Mouse (Mus musculus) limb, embryonic 15.5 days (tissue): ENCODE data around the gene Gm11232. TPM values are rescaled to one million over a fixed set of nuclear protein-coding genes. Genes with fewer than 3 reads are reported as not detected.

Source experiments
- ATAC-seq: fragments of 200-750 bp; cut with Nextera tagmentation; 2 replicates; pipeline ENCODE4 v1.8.0; 2017; ENCODE audit warnings: low read depth, moderate TSS enrichment; ENCODE audit not compliant: insufficient number of reproducible peaks, low FRiP score, low TSS enrichment
- H3K27ac ChIP-seq: fragments of 300-500 bp; sonication (generic); 2 replicates; pipeline ENCODE4 v1.5.1; 2015; ENCODE audit warnings: moderate library complexity, mild to moderate bottlenecking, inconsistent platforms
- H3K27me3 ChIP-seq: fragments of 300-500 bp; sonication (generic); 2 replicates; pipeline ENCODE4 v1.6.1; 2015; ENCODE audit warnings: inconsistent platforms
- H3K36me3 ChIP-seq: fragments of 300-500 bp; sonication (generic); 2 replicates; pipeline ENCODE4 v1.6.1; 2015; ENCODE audit warnings: inconsistent platforms
- H3K4me1 ChIP-seq: fragments of 300-500 bp; sonication (generic); 2 replicates; pipeline ENCODE4 v1.6.1; 2015; ENCODE audit warnings: inconsistent platforms
- H3K4me2 ChIP-seq: fragments of 300-500 bp; sonication (generic); 2 replicates; pipeline ENCODE4 v1.6.1; 2015; ENCODE audit warnings: mild to moderate bottlenecking, inconsistent platforms
- H3K4me3 ChIP-seq: fragments of 300-500 bp; sonication (generic); 2 replicates; pipeline ENCODE4 v1.5.1; 2015; ENCODE audit warnings: mild to moderate bottlenecking, inconsistent platforms
- H3K9ac ChIP-seq: fragments of 300-500 bp; sonication (generic); 2 replicates; pipeline ENCODE4 v1.6.1; 2015; ENCODE audit warnings: inconsistent platforms
- H3K9me3 ChIP-seq: fragments of 300-500 bp; sonication (generic); 2 replicates; pipeline ENCODE4 v1.6.1; 2016; ENCODE audit warnings: inconsistent platforms
- WGBS: fragments of 180-500 bp; shearing (Covaris S2); methylation state at CpG from one replicate; pipeline ENCODE4 v1.1.7; 2015; 5-methylcytosine and 5-hydroxymethylcytosine counted together
- polyA plus RNA-seq: library from polyadenylated mRNA; unstranded; fragments of >200 nt; fragmentation: Nextera tagmentation; extraction: Ambion mirVana; gene quantifications from 2 replicates; pipeline ENCODE4 v1.2.1, GENCODE M21; 2015

Gm11232 gene
- polyA plus RNA-seq: not detected in 2 replicates

- no peak within 1 kb of the TSS for H3K27ac ChIP-seq
- WGBS: 73% methylated on average over 2 of the region's 2 CpGs
- no peaks in the 10 kb centered on the region for H3K27me3 ChIP-seq
- H3K4me3 ChIP-seq: no peak within 1 kb of the TSS
- no peaks in the 10 kb centered on the region for H3K36me3 ChIP-seq
- no peaks in the 10 kb centered on the region for H3K9me3 ChIP-seq
- H3K4me2 ChIP-seq: no peak within 1 kb of the TSS
- no peak for ATAC-seq
- H3K4me1 ChIP-seq: no peaks in the 10 kb centered on the region
- H3K9ac ChIP-seq: no peak within 1 kb of the TSS
Observed at GRCm38 (mm10) chr4:71757865-71758264, at the start of gene Gm11232. Gene Gm11232 (minus strand): TSS chr4:71757965.

- no peaks in the 10 kb centered on the region for H3K4me1 ChIP-seq
- H3K4me3 ChIP-seq: no peak overlapping the region
- H3K36me3 ChIP-seq: no peaks in the 10 kb centered on the region
- H3K9me3 ChIP-seq: no peaks in the 10 kb centered on the region
- no peaks in the 10 kb centered on the region for H3K27me3 ChIP-seq
- no peak for ATAC-seq
- no peak overlapping the region for H3K4me2 ChIP-seq
- H3K9ac ChIP-seq: no peak overlapping the region
- H3K27ac ChIP-seq: no peak overlapping the region
- 46% methylated on average over 2 of the region's 2 CpGs for WGBS
Observed at GRCm38 (mm10) chr4:71805977-71806534, 48.3 kb upstream of the Gm11232 start.

- no peaks in the 10 kb centered on the region for H3K4me1 ChIP-seq
- no peaks in the 10 kb centered on the region for H3K36me3 ChIP-seq
- H3K4me3 ChIP-seq: no peak overlapping the region
- H3K9me3 ChIP-seq: no peaks in the 10 kb centered on the region
- ATAC-seq: no peak
- WGBS: 72% methylated on average over 1 of the region's 1 CpGs
- no peak overlapping the region for H3K27ac ChIP-seq
- no peak overlapping the region for H3K4me2 ChIP-seq
- no peak overlapping the region for H3K9ac ChIP-seq
- H3K27me3 ChIP-seq: no peaks in the 10 kb centered on the region
Observed at GRCm38 (mm10) chr4:71765529-71765928, 7.8 kb upstream of the Gm11232 start.

GRCm38 (mm10) chr4:71765071-71765470 is 7.3 kb upstream of the Gm11232 start:
- no peaks in the 10 kb centered on the region for H3K36me3 ChIP-seq
- no peak overlapping the region for H3K4me3 ChIP-seq
- no peaks in the 10 kb centered on the region for H3K27me3 ChIP-seq
- H3K9me3 ChIP-seq: no peaks in the 10 kb centered on the region
- H3K9ac ChIP-seq: no peak overlapping the region
- no peak for ATAC-seq
- no peak overlapping the region for H3K27ac ChIP-seq
- WGBS: 49% methylated on average over 3 of the region's 3 CpGs
- H3K4me1 ChIP-seq: no peaks in the 10 kb centered on the region
- H3K4me2 ChIP-seq: no peak overlapping the region

- Histone ChIP-seq H3K4me1 (no peaks in the 10 kb centered on the region), H3K36me3 (no peaks in the 10 kb centered on the region), H3K4me2 (no peak overlapping the region), H3K27ac (no peak overlapping the region), H3K27me3 (no peaks in the 10 kb centered on the region), H3K9me3 (no peaks in the 10 kb centered on the region), H3K9ac (no peak overlapping the region), H3K4me3 (no peak overlapping the region)
- no peak for ATAC-seq
- WGBS: 79% methylated on average over 11 of the region's 11 CpGs
Observed at GRCm38 (mm10) chr4:71756441-71757221, 1.1 kb downstream of the Gm11232 start.

GRCm38 (mm10) chr4:71745741-71746140 is 12.0 kb downstream of the Gm11232 start:
- Histone ChIP-seq H3K27me3 (no peaks in the 10 kb centered on the region), H3K36me3 (no peaks in the 10 kb centered on the region), H3K9me3 (no peaks in the 10 kb centered on the region), H3K9ac (no peak overlapping the region), H3K4me3 (no peak overlapping the region), H3K4me2 (no peak overlapping the region), H3K4me1 (no peaks in the 10 kb centered on the region), H3K27ac (no peak overlapping the region)
- WGBS: 37% methylated on average over 1 of the region's 1 CpGs
- ATAC-seq: no peak

- H3K9me3 ChIP-seq: no peaks in the 10 kb centered on the region
- no peak overlapping the region for H3K9ac ChIP-seq
- no peaks in the 10 kb centered on the region for H3K27me3 ChIP-seq
- H3K27ac ChIP-seq: no peak overlapping the region
- no peak for ATAC-seq
- H3K4me1 ChIP-seq: no peaks in the 10 kb centered on the region
- no peak overlapping the region for H3K4me2 ChIP-seq
- no peaks in the 10 kb centered on the region for H3K36me3 ChIP-seq
- H3K4me3 ChIP-seq: no peak overlapping the region
Observed at GRCm38 (mm10) chr4:71736529-71736928, 21.2 kb downstream of the Gm11232 start.

- Histone ChIP-seq H3K4me3 (no peak overlapping the region), H3K36me3 (no peaks in the 10 kb centered on the region), H3K4me2 (no peak overlapping the region), H3K9ac (no peak overlapping the region), H3K4me1 (no peaks in the 10 kb centered on the region), H3K27ac (no peak overlapping the region), H3K27me3 (no peaks in the 10 kb centered on the region), H3K9me3 (no peaks in the 10 kb centered on the region)
- 78% methylated on average over 3 of the region's 3 CpGs for WGBS
- ATAC-seq: no peak
Observed at GRCm38 (mm10) chr4:71735261-71735660, 22.5 kb downstream of the Gm11232 start.

- ATAC-seq: no peak
- no peaks in the 10 kb centered on the region for H3K27me3 ChIP-seq
- H3K4me2 ChIP-seq: no peak overlapping the region
- no peaks in the 10 kb centered on the region for H3K4me1 ChIP-seq
- no peak overlapping the region for H3K27ac ChIP-seq
- H3K4me3 ChIP-seq: no peak overlapping the region
- no peaks in the 10 kb centered on the region for H3K36me3 ChIP-seq
- H3K9ac ChIP-seq: no peak overlapping the region
- H3K9me3 ChIP-seq: no peaks in the 10 kb centered on the region
Observed at GRCm38 (mm10) chr4:71729401-71729800, 28.4 kb downstream of the Gm11232 start.

- Histone ChIP-seq H3K36me3 (no peaks in the 10 kb centered on the region), H3K27me3 (no peaks in the 10 kb centered on the region), H3K9ac (no peak overlapping the region), H3K9me3 (no peaks in the 10 kb centered on the region), H3K4me3 (no peak overlapping the region), H3K4me1 (no peaks in the 10 kb centered on the region), H3K4me2 (no peak overlapping the region), H3K27ac (no peak overlapping the region)
- 28% methylated on average over 2 of the region's 2 CpGs for WGBS
- ATAC-seq: no peak
Observed at GRCm38 (mm10) chr4:71727611-71728010, 30.2 kb downstream of the Gm11232 start.

- no peak overlapping the region for H3K4me3 ChIP-seq
- no peak for ATAC-seq
- WGBS: 83% methylated on average over 4 of the region's 4 CpGs
Observed at GRCm38 (mm10) chr4:71727056-71727455, 30.7 kb downstream of the Gm11232 start.

GRCm38 (mm10) chr4:71725889-71726288 is 31.9 kb downstream of the Gm11232 start:
- Histone ChIP-seq H3K4me2 (no peak overlapping the region), H3K4me3 (no peak overlapping the region), H3K9ac (no peak overlapping the region), H3K27me3 (no peaks in the 10 kb centered on the region), H3K27ac (no peak overlapping the region), H3K9me3 (no peaks in the 10 kb centered on the region), H3K4me1 (no peaks in the 10 kb centered on the region), H3K36me3 (no peaks in the 10 kb centered on the region)
- 48% methylated on average over 2 of the region's 2 CpGs for WGBS
- no peak for ATAC-seq

More at GRCm38 (mm10) chr4:71727056-71727455, 30.7 kb downstream of the Gm11232 start:
- no peaks in the 10 kb centered on the region for H3K9me3 ChIP-seq
- no peaks in the 10 kb centered on the region for H3K27me3 ChIP-seq
- no peak overlapping the region for H3K4me2 ChIP-seq
- no peak overlapping the region for H3K27ac ChIP-seq
- H3K9ac ChIP-seq: no peak overlapping the region
- no peaks in the 10 kb centered on the region for H3K36me3 ChIP-seq
- H3K4me1 ChIP-seq: no peaks in the 10 kb centered on the region
